Mouse (Mus musculus) right cerebral cortex, postnatal 4 days (tissue): ENCODE measurements at regions not wholly inside any gene's neighbourhood (a gene's known extent, or its start where the extent isn't known, plus 50 kb on each side); places are given as distances from the start of the nearest gene placed in this dataset.
A peak's percentile ranks its signal among the peaks of the same experiment; 100 is the strongest.

Experiments
- DNase-seq: peaks from one replicate; pipeline ENCODE4 v3.0.0-alpha.2; 2022

DNA sequence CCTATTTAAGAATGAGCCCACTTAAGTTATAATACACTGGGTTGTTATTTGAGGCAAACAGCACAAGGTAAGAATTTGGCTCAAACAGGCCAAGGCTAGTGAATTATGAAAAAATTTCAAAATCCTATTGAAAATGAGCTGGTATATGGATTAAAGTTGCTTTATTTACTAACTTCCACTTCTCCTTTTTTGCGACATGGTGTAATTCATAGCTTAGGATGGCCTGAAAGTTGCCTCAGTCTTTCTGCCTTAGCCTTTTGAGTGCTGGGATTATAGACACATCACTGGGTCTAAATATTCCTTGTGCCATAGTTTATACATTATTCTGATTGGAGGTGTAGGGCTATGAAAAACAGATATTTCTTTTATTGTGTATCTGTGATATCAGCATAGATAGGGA, 81.9 kb downstream of the Edem1 start:
- no peak for DNase-seq

GRCm38 (mm10) chr6:108912539-108912938, 84.1 kb downstream of the Edem1 start:
- DNase-seq = no peak

DNA sequence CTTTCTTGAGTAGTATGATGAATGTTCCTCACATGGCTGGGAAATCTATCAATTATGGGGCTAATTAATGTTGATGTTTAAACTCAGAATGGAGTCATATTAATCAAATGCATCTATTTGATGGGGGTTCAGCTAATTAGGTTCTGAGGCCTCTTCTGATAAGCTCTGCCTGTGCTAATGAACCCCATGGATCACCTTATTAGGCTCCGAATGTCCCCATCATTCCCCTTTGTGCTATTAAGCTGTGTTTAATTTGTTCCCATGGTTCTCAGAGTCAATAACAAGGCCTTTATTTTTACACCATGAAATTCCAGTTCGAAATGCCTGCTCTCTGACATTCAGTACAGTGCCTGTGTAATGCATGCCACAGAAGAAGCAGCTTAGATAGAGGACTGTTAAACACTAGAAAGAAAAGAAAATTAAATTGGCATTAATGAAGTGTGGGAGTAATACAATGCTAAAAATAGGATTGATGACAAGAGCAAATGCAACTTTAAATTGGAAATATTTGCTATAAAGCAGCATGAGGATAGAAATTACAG, 91.0 kb downstream of the Edem1 start:
- no peak for DNase-seq

DNA sequence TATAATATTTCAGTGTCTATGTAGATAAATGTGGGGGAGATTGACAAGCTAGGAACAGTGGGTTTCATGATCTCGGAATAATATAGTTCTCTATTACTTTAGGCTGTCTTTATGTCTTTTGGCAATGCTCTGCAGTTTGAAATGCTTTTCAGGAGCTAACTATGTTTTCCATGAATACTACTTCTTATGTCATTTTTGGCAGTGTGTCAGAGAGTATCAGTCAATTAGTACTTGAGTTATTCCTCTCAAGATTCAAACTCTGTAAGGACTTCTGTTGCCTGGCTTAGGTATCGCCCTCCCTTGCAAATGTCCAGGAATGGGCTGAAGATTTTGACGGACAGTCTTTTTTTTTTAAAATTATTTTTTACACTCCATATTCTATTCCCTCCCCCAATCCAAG, 92.7 kb downstream of the Edem1 start:
- DNase-seq = no peak

- no peak for DNase-seq
These were observed 94.1 kb downstream of the Edem1 start for GRCm38 (mm10) chr6:108922564-108922963.

DNA sequence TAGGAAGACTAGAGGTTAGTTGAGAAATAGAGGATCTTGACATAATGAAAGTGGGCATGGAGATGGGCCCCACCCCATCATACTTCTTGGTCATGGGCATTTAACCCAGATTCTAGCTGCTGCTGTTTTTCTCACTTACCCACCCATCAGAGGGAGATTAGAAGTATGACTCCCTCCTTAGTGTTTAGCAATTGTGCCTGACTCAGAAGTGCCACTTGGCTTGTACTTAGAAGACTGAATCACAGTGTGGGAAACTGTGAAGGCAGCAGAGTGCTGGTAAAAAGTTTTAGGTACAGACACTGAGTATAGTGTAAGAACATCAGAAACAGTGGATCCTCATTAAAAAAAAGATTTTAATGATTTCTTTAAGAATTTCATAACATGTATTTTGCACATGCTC, 100.5 kb downstream of the Edem1 start:
- no peak for DNase-seq

- DNase-seq = no peak
These were observed 110.2 kb downstream of the Edem1 start for GRCm38 (mm10) chr6:108938646-108939045.

DNA sequence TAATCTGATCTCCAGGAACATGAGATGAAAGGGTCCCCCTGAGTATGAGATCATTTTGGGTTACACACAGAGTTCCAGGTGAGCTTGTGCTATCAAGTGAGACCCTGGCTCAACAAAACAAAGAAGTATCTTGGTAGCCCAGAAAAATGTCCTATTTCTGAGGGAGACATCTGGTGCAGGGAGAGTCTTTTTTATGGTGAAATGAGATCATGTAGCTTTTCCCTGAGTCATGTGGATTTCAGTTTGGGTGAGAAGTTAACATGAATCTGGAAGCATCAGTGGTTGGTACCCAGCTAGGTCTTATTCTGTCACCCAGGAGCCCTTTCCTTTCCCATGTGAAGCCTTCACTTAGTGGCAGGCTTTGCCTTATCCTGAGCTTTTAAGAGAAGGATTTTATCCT, 113.8 kb downstream of the Edem1 start:
- no peak for DNase-seq

DNA sequence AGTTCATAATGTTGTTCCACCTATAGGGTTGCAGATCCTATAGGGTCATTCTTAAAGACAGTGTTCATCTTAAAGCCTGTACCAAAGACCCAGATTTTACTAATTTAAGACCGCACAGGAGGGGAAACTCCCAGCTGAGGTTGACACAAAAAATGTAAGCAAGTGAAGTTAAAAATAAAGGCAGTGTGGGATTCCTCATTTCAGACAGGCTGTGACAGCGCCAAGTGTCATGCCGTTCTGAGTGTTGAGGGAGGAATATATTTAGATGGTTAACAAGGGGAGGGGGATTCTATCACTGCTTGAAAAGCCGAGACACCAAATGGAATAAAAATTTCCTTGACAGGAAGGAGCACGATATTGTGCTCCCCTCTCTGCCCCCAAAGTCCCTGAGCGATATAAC, 123.9 kb downstream of the Edem1 start:
- DNase-seq = peak; percentile 22

DNA sequence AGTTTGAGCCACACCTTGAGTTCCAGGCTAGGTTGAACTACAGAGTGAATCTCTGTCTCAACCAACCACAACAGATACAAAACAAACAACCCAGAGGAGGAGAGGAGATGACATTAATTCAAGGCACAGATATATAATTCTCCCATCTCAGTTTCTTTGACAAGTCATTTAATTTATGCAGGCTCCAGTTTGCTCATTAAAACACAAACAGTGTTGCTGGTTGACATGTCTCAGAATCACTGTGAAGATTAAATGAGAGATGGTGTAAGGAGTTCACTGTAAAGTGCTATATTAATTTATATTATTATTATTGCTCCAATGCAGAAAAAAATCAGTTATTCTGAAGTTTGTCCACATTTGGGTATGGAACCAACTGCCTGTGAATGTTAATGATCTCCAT, 134.4 kb downstream of the Edem1 start:
- no peak for DNase-seq

DNA sequence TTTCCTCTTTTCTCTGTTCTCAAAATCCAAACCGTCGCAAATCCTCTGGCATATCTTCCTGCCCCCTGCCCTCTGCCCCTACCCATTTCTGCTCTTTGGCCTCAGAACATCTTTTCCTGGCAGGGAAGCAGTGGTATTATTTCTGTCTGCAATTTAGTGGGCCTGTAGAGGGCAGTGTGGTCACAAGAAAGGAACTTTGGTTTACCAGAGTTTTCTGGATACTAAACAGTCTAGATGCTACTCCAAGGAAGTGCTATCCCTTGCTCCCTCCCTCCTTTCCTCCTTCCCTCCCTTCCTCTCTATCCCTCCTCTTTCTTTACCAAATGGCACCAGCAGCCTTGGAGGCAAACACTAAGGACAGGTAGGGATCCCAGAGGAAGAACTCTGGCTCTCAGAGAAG, 134.9 kb downstream of the Edem1 start:
- peak; percentile 76 for DNase-seq

GRCm38 (mm10) chr6:108969477-108970176, 141.2 kb downstream of the Edem1 start:
- DNase-seq = peak; percentile 23

DNA sequence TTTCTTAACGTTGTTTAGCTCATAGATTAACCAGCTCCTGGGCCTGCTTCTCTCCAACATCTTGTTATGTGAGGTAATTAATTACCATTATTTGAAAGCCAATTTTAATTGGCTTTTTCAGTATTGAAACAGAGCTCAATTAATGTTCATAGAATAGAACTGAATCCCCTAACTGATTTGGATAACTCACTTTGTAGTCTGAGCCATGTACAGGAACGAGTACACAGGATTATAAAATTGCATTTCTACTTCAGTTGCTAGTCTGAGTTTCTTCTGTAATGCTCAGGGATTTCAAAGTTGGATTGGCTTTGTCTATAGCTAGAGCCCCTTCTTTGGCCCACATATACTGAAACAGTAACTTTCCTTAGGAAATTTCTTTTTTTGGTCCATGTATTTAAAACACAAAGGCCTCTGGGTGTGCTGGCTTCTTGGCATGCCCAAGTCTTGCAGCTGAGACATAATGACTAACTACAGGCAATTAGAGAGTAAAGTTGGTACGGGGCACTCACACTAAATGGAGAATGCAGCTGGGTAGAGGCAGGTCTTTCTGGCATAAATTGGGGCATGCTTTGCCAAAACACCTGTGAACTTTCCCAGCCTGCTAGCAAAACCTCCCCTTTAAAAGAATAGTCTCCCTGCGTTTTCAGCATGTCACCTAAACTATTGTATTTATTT, 143.1 kb downstream of the Edem1 start:
- DNase-seq = no peak

- DNase-seq = no peak
These were observed 145.3 kb downstream of the Edem1 start for GRCm38 (mm10) chr6:108973701-108974100.

DNA sequence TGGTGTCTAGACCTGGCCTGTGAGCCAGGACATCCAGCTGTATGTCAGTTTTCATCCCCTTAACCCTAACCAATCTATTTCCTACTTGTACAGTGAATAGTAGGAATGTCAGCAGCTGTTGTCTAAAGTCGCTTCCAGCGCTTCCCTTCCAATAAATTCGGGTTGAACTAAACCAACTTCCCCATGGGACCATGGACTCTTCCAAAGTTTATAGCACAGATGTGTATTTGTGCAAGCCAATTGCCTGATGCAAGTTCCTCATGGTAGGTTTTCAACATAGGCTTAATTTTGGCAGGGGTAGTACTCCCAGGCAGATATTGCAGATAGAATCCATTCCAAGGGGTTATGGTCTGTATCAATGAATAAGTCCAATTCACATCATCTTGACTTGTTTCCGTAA, 161.1 kb downstream of the Edem1 start:
- no peak for DNase-seq

GRCm38 (mm10) chr6:108993743-108994142, 165.3 kb downstream of the Edem1 start:
- no peak for DNase-seq

DNA sequence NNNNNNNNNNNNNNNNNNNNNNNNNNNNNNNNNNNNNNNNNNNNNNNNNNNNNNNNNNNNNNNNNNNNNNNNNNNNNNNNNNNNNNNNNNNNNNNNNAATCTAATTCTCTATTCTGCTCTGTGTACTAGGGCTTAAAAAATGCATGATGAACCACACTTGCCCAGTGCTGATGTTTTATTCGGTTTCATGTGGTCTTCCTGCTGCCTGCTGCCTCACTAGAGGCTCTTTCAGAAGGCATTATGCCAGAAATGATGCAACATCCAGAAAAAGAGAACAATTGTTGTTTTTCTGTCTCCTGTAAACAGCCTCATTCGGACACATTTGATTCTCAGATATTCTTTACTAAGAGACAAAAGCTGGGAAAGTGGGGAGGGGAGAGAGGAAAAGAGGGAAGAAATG, 176.0 kb downstream of the Edem1 start:
- no peak for DNase-seq

GRCm38 (mm10) chr6:109009364-109009763, 180.9 kb downstream of the Edem1 start:
- no peak for DNase-seq

- DNase-seq = no peak
These were observed 181.4 kb downstream of the Edem1 start for GRCm38 (mm10) chr6:109009793-109010192.

GRCm38 (mm10) chr6:109019731-109020130, 191.3 kb downstream of the Edem1 start:
- no peak for DNase-seq
